Mouse (Mus musculus): ENCODE results near the gene Lonp1. TPM values are rescaled to one million over a fixed set of nuclear protein-coding genes. Genes with fewer than 3 reads are reported as not detected.

Gene Lonp1
- polyA plus RNA-seq, 2 experiments = 28.8 to 46.3 TPM

- H3K36me3 ChIP-seq (replicated peaks; ENCODE audit: control insufficient read depth, insufficient read depth, low read depth) = peaks cover 61% of the 10 kb centered on the region
- H3K4me3 ChIP-seq (ENCODE audit: insufficient read depth in 1 of 2, low read depth in 2 of 2, low read length in 2 of 2) = peak within 1 kb of the TSS; percentile 77 to 100
- H3K27ac ChIP-seq = peak within 1 kb of the TSS; percentile 86
- DNase-seq (ENCODE audit: low read depth in 3 of 3, low spot score in 3 of 3) = peak; percentile 94 to 96 (median 96)
- H3K9ac ChIP-seq (replicated peaks) = peak within 1 kb of the TSS; percentile 88
- WGBS (ENCODE audit: insufficient replicate concordance) = under 1% methylated on average over 96 of the region's 101 CpGs
- peak within 1 kb of the TSS; percentile 92 for H3K4me2 ChIP-seq (ENCODE audit: low read depth)
- TF ChIP-seq CTCF (IDR thresholded peaks at IDR 0.05; ENCODE audit: low read depth) (no peak; the same call in 1 of the 2 replicates), EP300 (IDR thresholded peaks at IDR 0.05; ENCODE audit: low read depth) (no peak)
- no peaks in the 10 kb centered on the region for H3K27me3 ChIP-seq (ENCODE audit: control insufficient read depth, insufficient read depth, low read length)
- ATAC-seq (ENCODE audit: insufficient read depth) = peak; percentile 93
- H3K9me3 ChIP-seq (ENCODE audit: control insufficient read depth, low read length) = no peaks in the 10 kb centered on the region
- H3K4me1 ChIP-seq (replicated peaks; ENCODE audit: control insufficient read depth in 2 of 2, insufficient read depth in 2 of 2, low read length in 1 of 2) = peaks cover 14 to 29% of the 10 kb centered on the region in 2 experiments
Measured at GRCm38 (mm10) chr17:56584257-56585130, 42.2 kb downstream of the Lonp1 start, which contains the start of the genes Safb2 and Safb. Safb2 (minus strand) TSS chr17:56584585. Safb (plus strand) TSS chr17:56584825.

- no peak for TF ChIP-seq EP300 (IDR thresholded peaks at IDR 0.05; ENCODE audit: low read depth)
- no peak for TF ChIP-seq CTCF (IDR thresholded peaks at IDR 0.05; ENCODE audit: low read depth)
- H3K4me3 ChIP-seq (ENCODE audit: insufficient read depth in 1 of 2, low read depth in 2 of 2, low read length in 2 of 2) = peak overlapping the region; percentile 77 to 92
- peak overlapping the region; percentile 86 for H3K27ac ChIP-seq
- H3K4me1 ChIP-seq (replicated peaks; ENCODE audit: control insufficient read depth in 2 of 2, insufficient read depth in 2 of 2, low read length in 1 of 2) = peaks cover 14 to 29% of the 10 kb centered on the region in 2 experiments
- under 1% methylated on average over 33 of the region's 33 CpGs for WGBS (ENCODE audit: insufficient replicate concordance)
- H3K9me3 ChIP-seq (ENCODE audit: control insufficient read depth, low read length) = no peaks in the 10 kb centered on the region
- H3K36me3 ChIP-seq (replicated peaks; ENCODE audit: control insufficient read depth, insufficient read depth, low read depth) = peaks cover 61% of the 10 kb centered on the region
- DNase-seq (ENCODE audit: low read depth in 3 of 3, low spot score in 3 of 3) (peak; percentile 23 to 44 (median 35)), ATAC-seq (ENCODE audit: insufficient read depth) (no peak)
- no peaks in the 10 kb centered on the region for H3K27me3 ChIP-seq (ENCODE audit: control insufficient read depth, insufficient read depth, low read length)
- peak overlapping the region; percentile 92 for H3K4me2 ChIP-seq (ENCODE audit: low read depth)
- H3K9ac ChIP-seq (replicated peaks) = peak overlapping the region; percentile 87
Measured at GRCm38 (mm10) chr17:56583611-56584256, 43.0 kb downstream of the Lonp1 start.

DNA sequence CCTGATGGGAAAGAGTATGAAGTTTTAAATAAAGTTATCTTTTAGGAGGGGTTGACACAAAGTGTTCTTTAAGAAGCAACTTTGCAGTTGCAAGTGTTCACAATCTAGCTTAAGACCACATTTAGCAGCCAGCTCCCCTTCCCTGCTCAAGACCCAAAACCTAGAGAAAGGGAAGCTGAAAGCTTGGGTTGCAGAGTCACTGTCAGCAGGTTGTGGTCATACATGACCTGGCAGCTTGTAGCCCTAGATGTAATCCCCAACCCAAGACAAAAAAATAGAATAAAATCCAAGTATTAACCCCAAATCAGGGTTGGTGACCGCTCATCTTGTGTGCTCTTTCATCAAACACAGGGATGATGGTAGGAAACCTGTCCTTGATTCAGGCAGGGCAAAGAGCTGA is 43.6 kb downstream of the Lonp1 start:
- TF ChIP-seq CTCF (IDR thresholded peaks at IDR 0.05; ENCODE audit: low read depth) = no peak
- no peak for TF ChIP-seq EP300 (IDR thresholded peaks at IDR 0.05; ENCODE audit: low read depth)
- DNase-seq (ENCODE audit: low read depth in 3 of 3, low spot score in 3 of 3) (no peak), ATAC-seq (ENCODE audit: insufficient read depth) (no peak)
- 58% methylated on average over 1 of the region's 1 CpGs for WGBS (ENCODE audit: insufficient replicate concordance)
- H3K27me3 ChIP-seq (ENCODE audit: control insufficient read depth, insufficient read depth, low read length) = no peaks in the 10 kb centered on the region
- H3K4me2 ChIP-seq (ENCODE audit: low read depth) = peak overlapping the region; percentile 92
- H3K4me3 ChIP-seq (ENCODE audit: insufficient read depth in 1 of 2, low read depth in 2 of 2, low read length in 2 of 2) = peak overlapping the region; percentile 77 to 92
- peaks cover 14 to 29% of the 10 kb centered on the region in 2 experiments for H3K4me1 ChIP-seq (replicated peaks; ENCODE audit: control insufficient read depth in 2 of 2, insufficient read depth in 2 of 2, low read length in 1 of 2)
- H3K27ac ChIP-seq = peak overlapping the region; percentile 86
- peak overlapping the region; percentile 87 for H3K9ac ChIP-seq (replicated peaks)
- H3K36me3 ChIP-seq (replicated peaks; ENCODE audit: control insufficient read depth, insufficient read depth, low read depth) = peaks cover 61% of the 10 kb centered on the region
- no peaks in the 10 kb centered on the region for H3K9me3 ChIP-seq (ENCODE audit: control insufficient read depth, low read length)

DNA sequence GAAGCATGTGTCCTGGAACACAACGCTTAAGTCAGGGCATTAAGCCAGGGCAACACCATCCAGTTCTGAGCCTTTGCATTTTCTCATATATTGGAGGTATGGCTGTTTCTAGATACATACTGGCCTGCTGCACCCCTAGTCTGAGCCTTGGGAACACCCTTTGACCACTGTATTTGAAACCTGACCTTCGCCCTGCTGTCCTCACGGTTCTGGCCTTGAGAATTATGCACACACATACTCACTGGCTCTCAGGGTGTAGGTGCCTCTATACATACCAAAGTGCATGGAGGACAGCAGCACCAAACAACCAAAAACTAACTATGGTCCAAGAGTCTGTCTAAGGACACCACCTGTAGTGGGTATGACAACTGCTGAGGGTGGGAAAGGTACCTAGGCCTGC is 53.7 kb downstream of the Lonp1 start:
- DNase-seq (ENCODE audit: low read depth in 3 of 3, low spot score in 3 of 3) = no peak
- Histone ChIP-seq H3K9me3 (ENCODE audit: control insufficient read depth, low read length) (no peaks in the 10 kb centered on the region), H3K4me1 (replicated peaks; ENCODE audit: control insufficient read depth in 2 of 2, insufficient read depth in 2 of 2, low read length in 1 of 2) (peaks cover 0 to 4% of the 10 kb centered on the region in 2 experiments; a peak in 1 of 4 replicates), H3K27ac (no peak overlapping the region), H3K27me3 (ENCODE audit: control insufficient read depth, insufficient read depth, low read length) (no peaks in the 10 kb centered on the region), H3K4me2 (ENCODE audit: low read depth) (no peak overlapping the region), H3K4me3 (ENCODE audit: insufficient read depth in 1 of 2, low read depth in 2 of 2, low read length in 2 of 2) (no peak overlapping the region), H3K36me3 (replicated peaks; ENCODE audit: control insufficient read depth, insufficient read depth, low read depth) (peaks cover 85% of the 10 kb centered on the region), H3K9ac (replicated peaks) (no peak overlapping the region)
- 80% methylated on average over 3 of the region's 3 CpGs for WGBS (ENCODE audit: insufficient replicate concordance)
- no peak for ATAC-seq (ENCODE audit: insufficient read depth)
- TF ChIP-seq EP300 (IDR thresholded peaks at IDR 0.05; ENCODE audit: low read depth) (no peak), CTCF (IDR thresholded peaks at IDR 0.05; ENCODE audit: low read depth) (no peak)

GRCm38 (mm10) chr17:56572154-56572553 is 54.5 kb downstream of the Lonp1 start:
- H3K4me3 ChIP-seq (ENCODE audit: insufficient read depth in 1 of 2, low read depth in 2 of 2, low read length in 2 of 2) = no peak overlapping the region
- TF ChIP-seq CTCF (IDR thresholded peaks at IDR 0.05; ENCODE audit: low read depth) (no peak), EP300 (IDR thresholded peaks at IDR 0.05; ENCODE audit: low read depth) (no peak)
- 88% methylated on average over 1 of the region's 1 CpGs for WGBS (ENCODE audit: insufficient replicate concordance)
- no peak overlapping the region for H3K27ac ChIP-seq
- H3K9me3 ChIP-seq (ENCODE audit: control insufficient read depth, low read length) = no peaks in the 10 kb centered on the region
- no peaks in the 10 kb centered on the region for H3K27me3 ChIP-seq (ENCODE audit: control insufficient read depth, insufficient read depth, low read length)
- ATAC-seq (ENCODE audit: insufficient read depth) (no peak), DNase-seq (ENCODE audit: low read depth in 3 of 3, low spot score in 3 of 3) (no peak)
- peaks cover 0 to 4% of the 10 kb centered on the region in 2 experiments; a peak in 1 of 4 replicates for H3K4me1 ChIP-seq (replicated peaks; ENCODE audit: control insufficient read depth in 2 of 2, insufficient read depth in 2 of 2, low read length in 1 of 2)
- no peak overlapping the region for H3K4me2 ChIP-seq (ENCODE audit: low read depth)
- H3K36me3 ChIP-seq (replicated peaks; ENCODE audit: control insufficient read depth, insufficient read depth, low read depth) = peaks cover 85% of the 10 kb centered on the region
- H3K9ac ChIP-seq (replicated peaks) = no peak overlapping the region

All from liver, embryonic 14.5 days (tissue).